Comparison of ENCODE assay signal across 25 mouse cellular contexts in the genomic region with DNA sequence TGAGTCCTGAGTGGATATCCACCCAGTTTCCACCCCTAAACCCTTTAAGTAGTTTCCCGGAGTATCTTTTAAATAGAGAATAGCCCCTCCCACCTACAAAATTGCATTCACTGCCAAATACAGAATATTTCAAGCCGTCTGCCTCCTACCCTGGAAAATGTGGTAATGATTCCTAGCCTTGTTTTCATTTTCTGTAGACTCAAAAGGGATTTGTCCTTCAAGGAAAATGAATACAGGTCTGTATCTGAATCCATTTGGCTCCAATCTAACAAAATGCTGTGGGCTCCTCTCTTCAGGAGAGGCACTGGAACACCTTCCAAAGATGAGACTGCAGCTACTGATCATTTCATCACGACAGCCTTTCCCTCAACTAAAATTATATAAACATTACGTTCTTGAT.
A peak's percentile ranks its signal among the peaks of the same experiment; 100 is the strongest.
DNase-seq lines count a peak whose midpoint lies in the region; ATAC-seq and TF ChIP-seq lines count a peak whose summit lies in the region.
"Had no signal": no experiment of that assay in that cellular context is flagged by ENCODE, and none has a peak within 500 bp of the region (broad histone marks: within the 10 kb centered on the region; RNA-seq: fewer than 3 reads in every experiment).

No protein-coding gene starts in this region.

- no peak overlapping the region for H3K4me3 ChIP-seq in embryonic facial prominence, embryonic 14.5 days (ENCODE audit: low read depth, low read length)
- H3K4me3 ChIP-seq in embryonic facial prominence, embryonic 10.5 days: no peak overlapping the region
- no peak overlapping the region for H3K4me3 ChIP-seq in layer of hippocampus, adult 2 months
- no peak overlapping the region for H3K4me3 ChIP-seq in midbrain, embryonic 11.5 days (ENCODE audit: low read depth, low read length)
- H3K4me3 ChIP-seq in midbrain, embryonic 10.5 days: no peak overlapping the region
- H3K4me3 ChIP-seq: embryonic facial prominence, embryonic 13.5 days; forebrain, embryonic 13.5 days; forebrain, embryonic 15.5 days had no signal

- H3K27ac ChIP-seq in embryonic facial prominence, embryonic 14.5 days (replicated peaks; ENCODE audit: low read depth, low read length): no peak overlapping the region
- no peak overlapping the region for H3K27ac ChIP-seq in embryonic facial prominence, embryonic 10.5 days (replicated peaks)
- 0 out of 2 replicates have a peak overlapping the region, but pooled peaks have one; percentile 36 for H3K27ac ChIP-seq in layer of hippocampus, adult 2 months
- H3K27ac ChIP-seq in midbrain, embryonic 11.5 days (ENCODE audit: low read depth, low read length): no peak overlapping the region
- no peak overlapping the region for H3K27ac ChIP-seq in midbrain, embryonic 10.5 days (replicated peaks)
- H3K27ac ChIP-seq: embryonic facial prominence, embryonic 13.5 days; forebrain, embryonic 13.5 days; forebrain, embryonic 15.5 days had no signal

- no peak for ATAC-seq in embryonic facial prominence, embryonic 14.5 days (ENCODE audit: low read depth)
- ATAC-seq in midbrain, embryonic 11.5 days (ENCODE audit: low FRiP score): no peak
- ATAC-seq: activated CD4-positive, CD25-positive, alpha-beta regulatory T cell, adult 4 months; CD4-positive, CD25-positive, alpha-beta regulatory T cell, adult 4 months; forebrain, embryonic 13.5 days; forebrain, embryonic 15.5 days; forebrain, postnatal 0 days; Patski had no signal

- intact Hi-C loops in heart, postnatal 10 days (cut with DNase I): no loop called here

- H3K4me2 ChIP-seq in embryonic facial prominence, embryonic 14.5 days (ENCODE audit: low read depth, low read length): no peak overlapping the region
- no peak overlapping the region for H3K4me2 ChIP-seq in midbrain, embryonic 11.5 days
- H3K4me2 ChIP-seq: embryonic facial prominence, embryonic 13.5 days; forebrain, embryonic 13.5 days; forebrain, embryonic 15.5 days had no signal

- WGBS in embryonic facial prominence, embryonic 14.5 days: 49% methylated on average over 4 of the region's 4 CpGs
- 87% methylated on average over 4 of the region's 4 CpGs for WGBS in embryonic facial prominence, embryonic 10.5 days
- 86% methylated on average over 4 of the region's 4 CpGs for WGBS in midbrain, embryonic 11.5 days
- WGBS in midbrain, embryonic 10.5 days: 90% methylated on average over 4 of the region's 4 CpGs

- H3K9ac ChIP-seq in embryonic facial prominence, embryonic 14.5 days (ENCODE audit: low read depth, low read length): no peak overlapping the region
- H3K9ac ChIP-seq in midbrain, embryonic 11.5 days (ENCODE audit: low read length): no peak overlapping the region
- H3K9ac ChIP-seq: embryonic facial prominence, embryonic 13.5 days; forebrain, embryonic 13.5 days; forebrain, embryonic 15.5 days; forebrain, postnatal 0 days had no signal

- H3K36me3 ChIP-seq in embryonic facial prominence, embryonic 14.5 days (ENCODE audit: control insufficient read depth, insufficient read depth, low read length): peaks cover 6% of the 10 kb centered on the region; the same call in 1 of the 2 replicates
- peaks cover 35% of the 10 kb centered on the region for H3K36me3 ChIP-seq in embryonic facial prominence, embryonic 10.5 days (replicated peaks)
- peaks cover 7% of the 10 kb centered on the region; the same call in 1 of the 2 replicates for H3K36me3 ChIP-seq in midbrain, embryonic 11.5 days (ENCODE audit: control insufficient read depth, insufficient read depth, low read length)
- H3K36me3 ChIP-seq in midbrain, embryonic 10.5 days: peaks cover 38% of the 10 kb centered on the region
- H3K36me3 ChIP-seq: G1E had no signal

- H3K4me1 ChIP-seq in embryonic facial prominence, embryonic 14.5 days (ENCODE audit: control insufficient read depth, insufficient read depth, low read length): 0 out of 2 replicates have a peak, but pooled peaks cover 4% of the 10 kb centered on the region
- H3K4me1 ChIP-seq in embryonic facial prominence, embryonic 10.5 days: peaks cover 16% of the 10 kb centered on the region
- peaks cover 15% of the 10 kb centered on the region for H3K4me1 ChIP-seq in midbrain, embryonic 11.5 days (ENCODE audit: control insufficient read depth, insufficient read depth, low read length)
- H3K4me1 ChIP-seq in midbrain, embryonic 10.5 days: peaks cover 35% of the 10 kb centered on the region

- no peaks in the 10 kb centered on the region for H3K27me3 ChIP-seq in embryonic facial prominence, embryonic 14.5 days (replicated peaks; ENCODE audit: control insufficient read depth, insufficient read depth, low read length)
- H3K27me3 ChIP-seq in embryonic facial prominence, embryonic 10.5 days (replicated peaks; ENCODE audit: low read depth, poor library complexity, severe bottlenecking): no peaks in the 10 kb centered on the region
- peaks cover 4% of the 10 kb centered on the region; the same call in 1 of the 2 replicates for H3K27me3 ChIP-seq in midbrain, embryonic 11.5 days (ENCODE audit: control insufficient read depth, insufficient read depth, low read length)
- H3K27me3 ChIP-seq in midbrain, embryonic 10.5 days (ENCODE audit: low read depth, poor library complexity, severe bottlenecking): peaks cover 20% of the 10 kb centered on the region
- H3K27me3 ChIP-seq: CH12.LX; embryonic facial prominence, embryonic 13.5 days; forebrain, embryonic 13.5 days; forebrain, embryonic 15.5 days; Patski had no signal

- TF ChIP-seq CTCF in layer of hippocampus, adult 2 months (conservative IDR thresholded peaks at IDR 0.05): no peak

- DNase-seq in embryonic facial prominence, embryonic 14.5 days (ENCODE audit: low spot score): peak; percentile 22
- DNase-seq in embryonic facial prominence, embryonic 10.5 days (ENCODE audit: low spot score): no peak
- no peak for DNase-seq in layer of hippocampus, adult 2 months (ENCODE audit: low spot score in 2 of 2)
- DNase-seq in layer of hippocampus, adult 9-10 months (ENCODE audit: low spot score): no peak
- DNase-seq in midbrain, embryonic 11.5 days (ENCODE audit: low spot score, missing footprints): peak; percentile 53
- no peak for DNase-seq in midbrain, embryonic 10.5 days (ENCODE audit: low spot score)
- no peak for DNase-seq in heart, postnatal 10 days
- DNase-seq: adrenal gland, adult 8-10 months; adrenal gland, postnatal 14 days; adrenal gland, postnatal 36 days; B cell, adult 2 months; cerebellum, adult 11-12 months; cerebellum, adult 2 months; cerebellum, adult 9-10 months; cerebellum, postnatal 10 days; cerebellum, postnatal 25 days; forebrain, postnatal 0 days had no signal

- H3K9me3 ChIP-seq in embryonic facial prominence, embryonic 14.5 days (ENCODE audit: control insufficient read depth, low read length): no peaks in the 10 kb centered on the region
- H3K9me3 ChIP-seq in embryonic facial prominence, embryonic 10.5 days: no peaks in the 10 kb centered on the region
- H3K9me3 ChIP-seq in midbrain, embryonic 11.5 days (ENCODE audit: control insufficient read depth, low read length): no peaks in the 10 kb centered on the region
- no peaks in the 10 kb centered on the region for H3K9me3 ChIP-seq in midbrain, embryonic 10.5 days (replicated peaks)
- H3K9me3 ChIP-seq: embryonic facial prominence, embryonic 13.5 days; forebrain, embryonic 13.5 days; forebrain, embryonic 15.5 days had no signal

Comparison
In these comparisons a context has a peak if more than half of its experiments do, and no peak if none do; other contexts are left out.
1. DNase-seq: peak in embryonic facial prominence, embryonic 14.5 days (single experiment) and midbrain, embryonic 11.5 days (single experiment); none in embryonic facial prominence, embryonic 10.5 days (single experiment), layer of hippocampus, adult 2 months (0 of 2), layer of hippocampus, adult 9-10 months (single experiment), midbrain, embryonic 10.5 days (single experiment) and heart, postnatal 10 days (0 of 2).